Mouse (Mus musculus) right cerebral cortex, adult 2 months (tissue): ENCODE measurements around the gene Opcml.

ENCODE experiments used
- DNase-seq, 2 experiments: peaks; one replicate each; pipeline ENCODE4 v3.0.0; 2021 to 2022; ENCODE audit warnings: low spot score in 2 of 2

The Opcml gene

DNA sequence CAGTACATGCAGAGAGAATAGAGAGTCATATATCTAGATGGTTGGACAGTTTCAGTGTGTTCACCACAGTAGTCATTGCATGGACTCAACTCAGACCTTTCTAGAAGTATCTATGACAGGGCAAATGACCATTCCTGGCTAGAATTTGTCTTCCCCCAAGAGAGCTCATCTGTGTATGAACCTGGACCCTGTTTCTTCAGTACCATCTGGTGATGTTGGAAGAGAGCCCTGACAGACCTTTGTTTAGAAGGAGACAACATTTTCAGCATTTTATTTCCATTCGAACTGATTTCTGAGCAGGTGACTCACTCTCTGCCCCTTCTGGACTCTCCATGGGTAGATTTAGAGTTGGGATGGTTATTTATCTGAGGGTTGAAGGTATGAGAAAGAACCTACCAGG is 827.1 kb downstream of the Opcml start:
- no peak for DNase-seq

DNA sequence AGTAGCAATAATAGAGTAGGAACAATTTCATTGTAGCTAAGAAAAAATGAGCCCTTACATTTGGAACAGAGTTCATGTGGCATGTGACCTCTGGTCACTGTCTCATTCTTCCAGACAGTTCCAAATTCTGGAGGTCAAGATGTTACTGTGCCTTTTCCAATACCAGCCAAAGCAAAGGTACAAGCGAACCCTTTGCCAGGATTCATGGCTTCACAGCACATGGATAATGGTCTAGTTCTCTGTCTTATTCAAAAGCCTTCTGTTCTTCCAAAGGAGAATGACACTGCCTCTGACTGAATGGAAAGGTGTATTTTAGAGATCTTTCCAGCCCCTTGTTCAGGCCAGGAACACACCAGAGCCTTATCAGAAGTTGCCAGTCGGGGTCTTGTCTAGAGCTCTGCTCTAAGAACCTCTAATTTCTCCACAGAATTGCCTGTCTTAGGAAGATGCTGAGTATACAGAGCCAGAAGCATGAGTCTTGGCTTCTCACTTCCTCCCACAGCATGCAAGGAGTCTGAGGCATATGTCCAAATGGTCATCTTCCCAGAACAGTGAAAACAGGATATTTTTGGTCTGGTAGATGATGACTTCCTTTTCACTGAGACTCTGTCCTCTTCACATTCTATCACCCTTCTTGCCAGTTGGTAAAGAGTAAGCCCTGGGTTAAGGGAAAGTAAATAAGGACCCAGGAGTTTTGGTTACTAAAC is 827.8 kb downstream of the Opcml start:
- no peak for DNase-seq

DNA sequence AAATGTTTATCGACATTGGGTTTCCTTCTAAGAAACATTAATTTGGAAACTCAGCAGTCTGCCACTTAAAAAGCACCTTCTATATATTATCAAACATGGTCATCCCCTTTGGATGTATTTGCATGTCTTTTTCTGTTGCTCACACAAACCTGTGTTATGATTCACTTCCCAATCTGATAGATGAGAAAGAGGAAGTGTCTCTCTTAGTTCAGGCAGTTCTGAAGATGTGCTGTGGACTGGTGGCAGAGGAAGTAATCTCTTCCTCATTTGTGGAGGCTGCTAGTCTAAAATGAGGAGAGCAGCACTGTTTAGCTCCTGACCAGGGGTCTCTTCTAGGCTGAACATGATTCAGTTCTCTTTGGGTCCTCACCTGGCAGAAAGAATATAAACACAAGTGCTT is 831.4 kb downstream of the Opcml start:
- no peak for DNase-seq

DNA sequence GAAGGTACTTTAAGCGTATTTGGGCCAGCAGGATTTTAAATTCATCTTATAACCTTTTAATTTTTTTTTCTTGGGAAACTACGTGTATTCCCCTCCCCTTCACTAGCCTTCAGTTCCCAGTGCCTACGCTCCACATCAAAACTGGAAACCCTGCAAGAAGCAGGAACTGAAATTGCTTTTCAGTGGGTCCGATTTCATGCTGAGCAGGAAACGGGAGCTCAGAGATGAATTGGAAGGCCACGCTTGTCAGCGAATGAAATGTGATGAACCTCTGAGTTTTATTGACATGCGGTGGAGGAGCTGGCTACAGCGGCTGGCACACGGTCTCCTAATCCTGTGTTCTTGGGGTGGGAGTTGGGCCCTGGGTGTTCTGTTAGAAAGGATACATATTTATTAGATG is 834.3 kb downstream of the Opcml start:
- no peak for DNase-seq

DNA sequence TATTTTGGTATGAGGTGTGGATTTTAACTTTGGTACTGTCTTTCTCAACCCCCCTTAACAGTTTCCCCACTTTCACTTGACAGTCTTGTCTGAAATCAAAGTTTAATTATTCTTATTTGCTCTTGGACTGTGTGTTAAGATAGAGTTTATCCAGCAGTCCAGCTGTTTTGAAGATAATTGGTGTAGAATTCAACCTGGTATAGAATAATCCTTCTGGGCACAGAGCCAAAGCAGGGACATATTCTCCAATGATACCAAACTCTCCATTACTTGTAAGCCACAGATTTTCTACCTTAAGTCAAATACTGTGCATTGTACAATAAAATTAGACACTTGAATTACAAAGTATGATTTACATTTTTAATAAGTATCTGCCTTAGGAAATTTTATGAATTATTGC is 852.2 kb downstream of the Opcml start:
- no peak for DNase-seq

- DNase-seq: no peak
Observed at GRCm38 (mm10) chr9:28644063-28644462, 853.5 kb downstream of the Opcml start.

DNA sequence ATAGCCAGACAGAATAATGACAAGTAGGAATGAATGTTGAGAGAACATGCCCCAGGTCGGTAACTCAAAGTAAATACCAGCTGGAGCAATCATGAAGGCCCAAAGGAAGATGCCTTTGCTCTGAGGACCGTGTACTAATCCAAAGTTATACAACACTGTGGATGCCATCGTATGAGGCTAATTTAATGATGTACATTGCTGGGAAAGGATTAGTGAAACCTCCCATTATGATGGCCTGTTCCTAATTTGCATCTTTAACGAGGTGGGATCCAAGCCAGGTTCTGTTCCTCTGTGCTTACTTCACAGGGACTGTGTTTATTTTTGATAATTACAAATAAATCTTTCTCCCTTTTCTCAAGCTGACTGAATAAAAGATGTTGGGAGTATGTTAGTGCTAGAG is 859.5 kb downstream of the Opcml start:
- DNase-seq: no peak

GRCm38 (mm10) chr9:28659996-28660395 is 869.4 kb downstream of the Opcml start:
- DNase-seq: no peak

GRCm38 (mm10) chr9:28662882-28663281 is 872.3 kb downstream of the Opcml start:
- DNase-seq: peak; percentile 78 to 89

- DNase-seq: no peak
Observed at GRCm38 (mm10) chr9:28680309-28680708, 889.7 kb downstream of the Opcml start.

- DNase-seq: no peak
Observed at GRCm38 (mm10) chr9:28681252-28682037, 890.9 kb downstream of the Opcml start.

GRCm38 (mm10) chr9:28683951-28684470 is 893.4 kb downstream of the Opcml start:
- DNase-seq: no peak

- no peak for DNase-seq
Observed at GRCm38 (mm10) chr9:28686942-28687611, 896.5 kb downstream of the Opcml start.

DNA sequence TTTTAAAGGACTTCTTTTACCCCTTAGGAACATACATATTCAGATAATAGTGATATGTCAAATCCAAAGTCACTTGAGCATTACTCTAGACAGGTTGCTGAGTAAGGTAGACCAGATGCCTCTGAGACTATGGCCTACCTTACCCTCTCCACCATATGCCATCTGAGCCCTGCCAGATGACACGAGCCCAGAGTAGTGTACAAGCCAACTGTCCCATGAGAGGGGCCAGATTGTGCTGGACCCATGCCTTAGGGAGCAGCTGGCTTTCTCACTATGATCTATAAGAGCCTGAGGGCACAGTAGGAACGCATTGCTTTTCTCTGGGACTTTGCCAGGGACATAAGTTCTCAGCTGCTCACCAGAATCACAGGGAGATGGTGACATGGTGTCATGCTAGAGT is 899.6 kb downstream of the Opcml start:
- DNase-seq: no peak

GRCm38 (mm10) chr9:28705796-28706195 is 915.2 kb downstream of the Opcml start:
- DNase-seq: no peak

- DNase-seq: no peak
Observed at GRCm38 (mm10) chr9:28714544-28714943, 924.0 kb downstream of the Opcml start.

GRCm38 (mm10) chr9:28720186-28720585 is 929.6 kb downstream of the Opcml start:
- DNase-seq: no peak

GRCm38 (mm10) chr9:28731811-28732602 is 941.4 kb downstream of the Opcml start:
- DNase-seq: no peak

DNA sequence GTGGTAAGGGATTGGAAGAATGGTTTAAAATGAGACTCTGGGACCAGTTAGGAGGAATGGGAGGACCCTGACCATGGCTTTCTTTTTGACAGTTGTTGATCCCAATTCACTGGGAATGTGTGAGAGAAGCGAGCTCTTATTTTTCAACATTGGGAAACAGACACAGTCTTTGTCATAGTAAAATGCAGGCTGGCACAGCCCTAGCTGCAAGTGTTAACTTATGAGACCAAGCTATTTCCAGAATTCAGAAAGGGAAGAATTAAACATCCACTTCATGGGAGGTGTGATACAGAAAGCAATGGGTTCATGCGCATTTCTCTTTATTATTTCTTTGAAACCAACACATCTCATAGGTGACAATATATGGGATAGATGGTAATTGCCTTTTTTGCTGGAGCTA is 947.4 kb downstream of the Opcml start:
- DNase-seq: no peak

GRCm38 (mm10) chr9:28738451-28738860 is 947.9 kb downstream of the Opcml start:
- peak; percentile 71 to 85 for DNase-seq

DNA sequence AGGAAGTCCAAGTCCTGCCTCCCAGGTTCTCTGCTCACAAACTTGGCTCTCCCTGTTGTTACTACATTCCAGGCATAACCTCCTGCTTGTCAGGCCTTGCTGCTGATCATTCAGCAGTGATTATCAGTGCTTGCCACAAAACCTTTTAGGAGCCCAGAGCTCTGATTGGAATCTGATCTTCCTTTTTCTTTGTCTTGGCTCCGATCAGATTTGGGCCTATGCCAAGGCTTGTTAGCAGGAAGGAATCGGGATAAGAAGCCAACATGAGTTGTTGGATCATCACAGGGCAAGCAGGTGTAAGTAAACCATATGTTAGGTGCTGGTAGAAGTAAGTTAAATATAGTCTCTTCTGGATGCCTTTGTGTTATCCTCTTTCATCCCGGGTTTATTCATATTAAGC is 954.2 kb downstream of the Opcml start:
- no peak for DNase-seq

DNA sequence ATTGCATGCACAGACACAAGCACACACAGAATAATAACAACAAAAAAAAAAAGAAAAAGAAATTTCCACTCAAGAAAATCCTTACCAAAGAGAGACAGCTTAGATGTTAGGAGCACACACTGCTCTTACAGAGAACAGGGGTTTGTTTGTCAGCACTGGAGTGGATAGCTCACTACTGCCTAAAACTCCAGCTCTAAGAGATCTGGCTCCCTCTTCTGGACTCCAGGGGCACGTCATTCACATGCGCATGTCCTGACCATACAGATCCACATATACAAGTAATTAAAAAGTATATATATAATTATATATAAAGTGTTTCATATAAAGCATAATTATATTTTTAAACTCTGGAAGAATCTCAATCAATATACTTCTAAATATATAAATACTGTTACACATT is 958.3 kb downstream of the Opcml start:
- no peak for DNase-seq
